Mouse (Mus musculus) R1 (cell line): ENCODE data around the gene Ccdc34.

Source experiments
- DNase-seq: peaks from one replicate; pipeline ENCODE4 v3.0.0-alpha.2; 2018; ENCODE audit warnings: low read depth, low spot score

Gene Ccdc34

DNA sequence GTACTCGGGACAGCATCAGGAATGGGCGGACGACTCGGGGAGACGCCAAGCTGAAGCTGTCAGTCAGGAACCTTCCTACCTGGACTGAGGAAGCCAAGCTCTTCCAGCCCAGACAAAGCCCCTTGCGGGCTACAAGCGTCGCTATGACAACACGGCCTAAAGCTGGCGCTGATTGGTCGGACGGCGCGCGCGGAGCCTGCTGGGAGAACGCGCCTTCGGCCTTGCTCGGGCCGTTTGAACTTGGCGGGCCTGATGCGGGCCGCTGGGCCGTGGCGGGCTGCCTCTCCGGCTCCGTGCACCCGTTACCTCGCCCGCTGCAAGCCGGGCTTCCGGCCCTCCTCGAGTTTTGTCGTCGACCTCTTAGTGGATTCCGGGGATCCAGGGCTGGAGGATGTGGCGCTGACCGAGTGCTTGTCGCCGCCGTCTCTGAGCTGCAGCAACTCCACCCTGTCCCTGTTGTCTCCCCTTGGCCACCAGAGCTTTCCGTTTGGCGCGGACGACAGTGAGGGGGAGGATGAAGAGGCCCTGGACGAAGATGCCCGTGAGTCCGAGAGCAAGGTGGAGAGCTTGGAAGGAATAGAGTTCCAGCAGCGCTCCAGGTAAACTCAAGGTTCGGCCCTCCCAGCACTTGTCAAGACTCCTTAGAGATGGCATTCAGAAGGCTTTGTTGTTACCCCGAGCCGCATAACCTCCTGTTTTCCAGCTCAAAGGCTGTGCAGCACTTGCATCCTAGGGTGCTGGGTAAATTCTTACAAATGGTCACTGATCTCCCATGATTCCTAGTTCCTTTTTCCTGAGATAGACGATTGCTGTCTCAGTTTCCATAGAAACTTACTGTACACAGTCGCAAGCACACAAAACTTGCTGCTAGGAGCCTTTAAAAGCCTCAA lies at the start of gene Ccdc34:
Gene Ccdc34 (plus strand): TSS at position 202 of the 890 bp plus-strand sequence.
- DNase-seq = peak; percentile 96

- DNase-seq = no peak
Measured at GRCm38 (mm10) chr2:109969381-109969780, 48.2 kb upstream of the Ccdc34 start.

GRCm38 (mm10) chr2:109969926-109970532 lies 47.6 kb upstream of the Ccdc34 start:
- DNase-seq = no peak

DNA sequence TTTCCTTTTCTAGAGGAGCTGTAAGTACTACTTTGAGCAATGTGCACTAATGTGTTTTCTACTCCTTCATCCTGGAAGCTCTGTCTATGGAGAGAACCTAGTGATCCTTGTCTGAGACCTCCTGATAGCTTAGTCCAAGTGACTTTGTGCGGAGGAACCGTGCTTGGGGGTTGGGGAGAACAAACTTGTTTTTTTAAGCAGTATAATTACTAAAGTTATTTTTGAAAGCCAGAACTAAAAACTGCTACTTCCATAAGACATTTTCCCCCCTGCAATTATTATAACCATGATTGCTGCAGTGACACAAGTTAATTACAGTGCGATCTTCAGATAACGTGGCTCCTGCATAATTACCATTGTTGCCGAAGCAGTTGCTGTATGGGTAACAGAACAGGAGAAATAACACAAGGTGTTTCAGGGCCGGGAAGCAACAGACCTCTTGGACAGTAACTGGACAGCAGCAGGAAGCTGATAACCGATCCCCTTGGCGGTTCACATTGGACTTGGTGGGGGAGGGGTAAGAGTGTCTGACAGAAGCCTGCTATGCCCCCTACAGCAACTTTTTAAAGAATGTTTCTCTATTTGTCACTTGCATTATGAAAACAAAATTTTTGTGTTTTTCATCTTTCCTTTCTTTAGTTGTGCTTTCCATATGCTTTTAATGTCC lies 46.7 kb upstream of the Ccdc34 start:
- no peak for DNase-seq

- DNase-seq = no peak
Measured at GRCm38 (mm10) chr2:109972310-109972709, 45.3 kb upstream of the Ccdc34 start.

DNA sequence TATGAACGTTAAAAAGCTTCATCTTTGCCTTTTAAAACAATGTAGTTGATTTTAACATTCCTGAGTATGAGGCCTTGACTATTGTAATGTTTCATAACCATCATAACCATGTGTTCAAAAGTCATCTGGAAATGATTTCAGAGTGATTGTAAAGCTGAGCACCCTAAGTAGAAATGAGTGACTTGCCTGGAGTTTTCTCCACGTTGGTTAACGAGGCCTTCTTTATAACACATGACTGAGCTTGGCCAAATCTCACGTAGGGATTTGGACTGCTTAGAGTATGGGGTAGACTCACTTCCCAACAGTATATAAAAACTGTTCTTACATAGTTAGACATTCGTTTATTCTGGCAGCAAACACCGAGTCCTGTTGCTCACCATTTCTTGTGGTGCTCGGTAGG lies 44.7 kb upstream of the Ccdc34 start:
- no peak for DNase-seq

DNA sequence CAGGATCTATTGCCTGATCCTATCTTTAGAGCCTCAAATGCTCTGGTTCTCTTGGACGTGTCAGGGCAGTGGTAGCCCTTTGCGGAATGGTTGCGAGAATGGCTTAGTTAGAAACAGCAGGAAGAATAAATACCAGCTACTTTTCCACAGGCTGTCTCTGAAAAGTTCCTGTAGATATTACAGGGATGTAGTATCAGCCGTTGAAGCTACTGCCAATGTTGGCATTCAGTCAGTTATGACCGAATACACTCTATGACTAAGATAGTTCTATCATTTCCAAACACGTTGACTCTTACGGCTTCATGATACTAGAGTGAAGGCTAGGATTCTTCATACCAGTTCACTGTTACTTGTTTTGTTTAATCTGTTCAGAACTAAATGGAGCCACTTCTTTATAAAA lies 42.8 kb upstream of the Ccdc34 start:
- DNase-seq = no peak

GRCm38 (mm10) chr2:109976181-109976580 lies 41.4 kb upstream of the Ccdc34 start:
- DNase-seq = no peak

DNA sequence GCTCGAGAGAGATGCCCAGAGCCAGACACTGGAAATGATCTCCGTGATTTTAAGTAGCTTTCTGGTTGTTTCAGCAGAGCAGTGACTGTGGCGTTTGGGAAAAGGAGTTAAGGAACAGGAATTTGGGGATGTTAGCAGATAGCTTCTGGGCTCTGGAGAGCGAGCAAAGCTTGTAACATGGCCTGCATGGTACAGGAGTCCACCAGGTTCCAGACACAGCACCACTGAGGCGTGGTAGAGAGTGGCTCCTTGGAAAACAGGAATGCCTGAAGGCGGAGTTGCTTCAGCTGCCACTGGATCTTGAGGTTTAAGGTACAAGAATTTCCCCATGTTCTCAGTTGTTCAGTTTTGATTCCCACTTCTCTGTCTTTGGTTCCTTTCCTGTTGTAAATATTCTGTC lies 40.3 kb upstream of the Ccdc34 start:
- DNase-seq = no peak

GRCm38 (mm10) chr2:109979209-109979608 lies 38.4 kb upstream of the Ccdc34 start:
- DNase-seq = no peak

DNA sequence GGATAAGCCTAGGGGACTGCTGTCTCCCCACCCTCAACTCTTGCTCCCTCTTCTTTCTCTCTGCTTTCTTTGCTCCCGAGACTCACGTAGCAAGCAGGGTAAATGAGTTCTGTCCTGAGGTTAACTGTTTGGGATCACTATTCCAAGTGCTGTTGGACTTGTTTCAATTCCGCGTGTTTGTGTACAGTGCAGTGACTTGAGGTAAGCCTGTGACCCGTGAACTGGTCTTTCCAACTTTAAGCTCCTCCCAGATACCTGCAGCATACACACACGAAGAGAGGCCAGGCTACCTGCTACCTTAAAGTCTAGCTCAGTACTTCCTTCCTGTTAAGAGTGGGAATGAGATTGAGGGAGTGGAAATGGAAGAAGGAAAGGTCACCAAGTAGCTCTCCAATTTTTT lies 34.2 kb upstream of the Ccdc34 start:
- no peak for DNase-seq

- DNase-seq = no peak
Measured at GRCm38 (mm10) chr2:109984930-109985329, 32.7 kb upstream of the Ccdc34 start.

DNA sequence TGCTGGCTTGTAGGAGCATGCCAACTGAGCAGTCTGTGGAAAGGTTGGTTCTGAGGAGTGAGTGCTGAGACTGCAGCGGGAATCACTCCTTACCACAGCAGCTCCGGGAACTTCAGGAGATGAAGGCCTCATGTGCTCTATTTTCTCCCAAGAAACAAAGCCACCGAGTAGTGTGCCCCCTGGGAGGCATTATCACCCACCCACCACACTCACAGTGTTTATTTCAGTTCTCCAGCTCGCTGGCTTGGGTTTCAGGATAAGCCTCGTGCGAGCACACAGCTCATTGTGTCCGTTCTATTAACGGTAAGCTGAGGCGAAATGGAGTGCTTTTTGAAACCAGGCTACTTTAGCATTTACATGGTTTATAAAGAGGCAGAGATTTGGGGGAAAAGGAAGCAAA lies 32.1 kb upstream of the Ccdc34 start:
- DNase-seq = no peak

GRCm38 (mm10) chr2:109986036-109986785 lies 31.4 kb upstream of the Ccdc34 start:
- DNase-seq = no peak

DNA sequence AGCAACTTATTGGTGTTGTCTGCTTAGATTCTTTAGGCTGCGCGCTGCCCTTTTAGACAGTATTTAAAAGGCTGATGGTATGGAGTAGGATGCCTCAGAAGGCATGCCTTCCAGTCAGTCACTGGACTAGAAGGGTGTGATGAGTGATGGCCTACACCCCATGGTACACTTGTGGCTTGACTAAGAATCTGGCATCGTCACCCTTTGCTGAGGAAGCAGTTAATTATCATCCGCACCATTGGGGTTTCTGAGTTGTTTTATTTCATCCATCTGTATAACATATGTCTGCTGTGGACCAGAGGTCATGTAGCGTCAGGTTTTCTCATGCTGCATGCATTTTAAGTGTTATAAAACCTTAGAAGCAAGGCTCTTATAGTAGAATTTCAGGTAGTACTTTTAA lies 29.7 kb upstream of the Ccdc34 start:
- DNase-seq = no peak

- DNase-seq = no peak
Measured at GRCm38 (mm10) chr2:109989196-109989595, 28.4 kb upstream of the Ccdc34 start.

- no peak for DNase-seq
Measured at GRCm38 (mm10) chr2:109989679-109990473, 27.7 kb upstream of the Ccdc34 start.

DNA sequence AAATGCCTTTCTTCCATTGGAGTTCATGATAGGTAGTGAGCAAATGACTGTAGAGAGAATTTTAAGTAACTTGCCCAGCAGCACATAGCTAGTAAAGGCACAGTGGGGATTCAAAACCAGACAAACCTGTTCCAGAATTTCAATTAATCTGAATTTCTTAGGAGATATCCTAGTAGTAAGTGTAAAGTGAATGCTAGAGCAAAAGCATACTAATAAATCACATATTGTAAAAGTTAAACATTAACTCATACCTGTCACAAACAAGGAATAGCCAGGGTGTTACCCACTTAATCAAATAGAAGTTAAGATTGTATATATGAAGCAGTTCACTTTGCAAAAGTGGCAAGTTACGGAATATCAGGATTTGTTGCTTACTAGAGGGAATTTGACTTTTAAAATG lies 25.9 kb upstream of the Ccdc34 start:
- DNase-seq = no peak

- no peak for DNase-seq
Measured at GRCm38 (mm10) chr2:109992448-109993073, 25.1 kb upstream of the Ccdc34 start.

DNA sequence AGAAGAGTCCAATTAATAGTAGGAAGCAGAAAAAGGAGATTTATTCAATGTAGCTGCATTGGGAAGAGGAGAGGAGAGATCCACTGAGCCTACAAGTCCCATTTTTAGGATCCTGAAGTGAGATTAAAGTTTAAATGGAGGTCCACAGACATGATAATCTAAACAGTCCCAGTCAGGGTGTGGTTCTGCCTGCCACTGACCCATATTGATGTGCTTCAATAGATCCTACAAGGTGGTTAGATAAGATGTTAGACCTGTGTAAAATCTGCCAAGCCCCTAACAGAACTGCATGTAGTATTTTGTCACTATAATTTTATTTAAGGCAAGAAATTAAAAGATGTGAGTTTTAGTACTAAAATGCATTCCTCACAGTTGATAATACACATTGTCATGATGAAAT lies 24.2 kb upstream of the Ccdc34 start:
- DNase-seq = no peak

DNA sequence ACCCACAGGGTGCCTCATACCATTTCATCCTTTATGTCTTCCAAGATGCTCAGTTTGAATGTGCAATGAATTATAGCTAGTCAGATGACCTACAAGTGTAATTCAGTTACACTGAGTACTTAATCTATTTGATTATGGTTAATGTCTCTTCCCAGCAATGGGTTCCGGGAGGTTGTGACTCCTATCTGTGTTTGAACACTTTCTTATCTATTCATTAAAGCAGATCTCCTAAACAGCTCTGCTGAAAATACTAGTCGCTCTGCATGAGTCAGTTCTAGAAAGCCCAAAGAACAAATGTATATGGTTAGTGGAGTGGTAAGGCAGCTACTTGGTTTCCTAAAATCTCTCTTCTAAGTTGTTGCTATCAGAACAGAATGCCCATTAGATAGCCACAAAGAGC lies 22.6 kb upstream of the Ccdc34 start:
- no peak for DNase-seq
